Mouse (Mus musculus) spleen, adult 2 months (tissue): Measurements from ENCODE around the gene Scamp3. TPM values are rescaled to one million over a fixed set of nuclear protein-coding genes. Genes with fewer than 3 reads are reported as not detected.

Experiments
- DNase-seq, 2 experiments: peaks; one replicate each; pipeline versions ENCODE4 v3.0.0 to v3.0.0-alpha.2; 2012 to 2021; ENCODE audit warnings: low spot score in 2 of 2, low read depth in 1 of 2
- H3K27ac ChIP-seq: fragments of 200-500 bp; 2 replicates; pipeline ENCODE4 v1.5.1; 2012; ENCODE audit warnings: low read length, inconsistent platforms; ENCODE audit not compliant: insufficient read depth
- H3K27me3 ChIP-seq: fragments of 200-500 bp; 2 replicates; pipeline ENCODE4 v1.6.1; 2012; ENCODE audit warnings: mild to moderate bottlenecking, moderate library complexity, low read length, inconsistent platforms; ENCODE audit not compliant: control insufficient read depth, insufficient read depth
- H3K36me3 ChIP-seq: fragments of 200-500 bp; 2 replicates; pipeline ENCODE4 v1.6.1; 2012; ENCODE audit warnings: mild to moderate bottlenecking, low read length, inconsistent platforms; ENCODE audit not compliant: control insufficient read depth, insufficient read depth
- H3K4me1 ChIP-seq: fragments of 200-500 bp; 2 replicates; pipeline ENCODE4 v1.6.1; 2011; ENCODE audit warnings: inconsistent platforms; ENCODE audit not compliant: control insufficient read depth, insufficient read depth, insufficient read length
- H3K4me3 ChIP-seq: fragments of 200-500 bp; 2 replicates; pipeline ENCODE4 v1.5.1; 2011; ENCODE audit warnings: mild to moderate bottlenecking, inconsistent platforms; ENCODE audit not compliant: insufficient read depth, insufficient read length; ENCODE audit errors: extremely low read depth
- CTCF ChIP-seq: fragments of 200-500 bp; IDR thresholded peaks from 2 replicates; pipeline ENCODE4 v1.5.1; 2011; ENCODE audit warnings: mild to moderate bottlenecking, inconsistent platforms; ENCODE audit not compliant: insufficient read depth, insufficient read length, insufficient replicate concordance; ENCODE audit errors: extremely low read depth
- POLR2A ChIP-seq: fragments of 200-500 bp; IDR thresholded peaks from 2 replicates; pipeline ENCODE4 v1.6.1; 2011; ENCODE audit warnings: low read depth, low read length, inconsistent platforms
- WGBS: fragments of 180-500 bp; shearing (Covaris S2); methylation state at CpG from one replicate; pipeline ENCODE4 v1.1.7; 2018; 5-methylcytosine and 5-hydroxymethylcytosine counted together
- polyA plus RNA-seq: library from polyadenylated mRNA; depleted of rRNA; stranded (reverse); fragments of >200 nt; gene quantifications from 2 replicates; pipeline ENCODE4 v1.2.3, GENCODE M21; 2012

Scamp3 gene
- polyA plus RNA-seq, 1 experiment = 120 TPM

GRCm38 (mm10) chr3:89163123-89163522 lies 14.2 kb upstream of the Scamp3 start:
- 93% methylated on average over 1 of the region's 1 CpGs for WGBS
- TF ChIP-seq CTCF (no peak), POLR2A (no peak)
- Histone ChIP-seq H3K4me3 (no peak overlapping the region), H3K27ac (no peak overlapping the region), H3K27me3 (peaks cover 7% of the 10 kb centered on the region), H3K36me3 (peaks cover 6% of the 10 kb centered on the region), H3K4me1 (peaks cover 5% of the 10 kb centered on the region)
- no peak for DNase-seq

- WGBS = 29% methylated on average over 5 of the region's 5 CpGs
- no peak for DNase-seq
- peaks cover 12% of the 10 kb centered on the region for H3K36me3 ChIP-seq
- H3K4me3 ChIP-seq = no peak overlapping the region
- H3K4me1 ChIP-seq = peaks cover 5% of the 10 kb centered on the region
- H3K27me3 ChIP-seq = peaks cover 7% of the 10 kb centered on the region
- H3K27ac ChIP-seq = peak overlapping the region; percentile 27; the same call in 1 of the 2 replicates
- TF ChIP-seq CTCF = no peak
- no peak for TF ChIP-seq POLR2A
These were observed 13.5 kb upstream of the Scamp3 start for GRCm38 (mm10) chr3:89163643-89164245.

GRCm38 (mm10) chr3:89164506-89165267 lies 12.6 kb upstream of the Scamp3 start, which contains the start of gene Clk2:
Gene Clk2, plus strand, starts transcription at chr3:89164795.
- peak within 1 kb of the TSS; percentile 65 for H3K4me3 ChIP-seq
- H3K27ac ChIP-seq = peak within 1 kb of the TSS; percentile 54
- DNase-seq = peak; percentile 74 to 93
- TF ChIP-seq POLR2A (peak; percentile 77), CTCF (no peak)
- H3K4me1 ChIP-seq = peaks cover 3% of the 10 kb centered on the region
- under 1% methylated on average over 78 of the region's 79 CpGs for WGBS
- peaks cover 21% of the 10 kb centered on the region for H3K36me3 ChIP-seq
- peaks cover 3% of the 10 kb centered on the region; the same call in 1 of the 2 replicates for H3K27me3 ChIP-seq

- TF ChIP-seq CTCF = no peak
- no peak for TF ChIP-seq POLR2A
- no peak for DNase-seq
- Histone ChIP-seq H3K4me1 (peaks cover 3% of the 10 kb centered on the region; the same call in 1 of the 2 replicates), H3K27me3 (no peaks in the 10 kb centered on the region), H3K27ac (peak overlapping the region; percentile 54), H3K36me3 (peaks cover 27% of the 10 kb centered on the region), H3K4me3 (peak overlapping the region; percentile 65)
- 21% methylated on average over 12 of the region's 12 CpGs for WGBS
These were observed 11.9 kb upstream of the Scamp3 start for GRCm38 (mm10) chr3:89165268-89165870.

GRCm38 (mm10) chr3:89166945-89167344 lies 10.3 kb upstream of the Scamp3 start:
- TF ChIP-seq CTCF (no peak), POLR2A (no peak)
- 95% methylated on average over 19 of the region's 19 CpGs for WGBS
- Histone ChIP-seq H3K36me3 (peaks cover 35% of the 10 kb centered on the region), H3K27ac (no peak overlapping the region), H3K4me1 (peaks cover 3% of the 10 kb centered on the region; the same call in 1 of the 2 replicates), H3K4me3 (no peak overlapping the region), H3K27me3 (no peaks in the 10 kb centered on the region)
- no peak for DNase-seq

- DNase-seq = no peak
- peaks cover 3% of the 10 kb centered on the region; the same call in 1 of the 2 replicates for H3K4me1 ChIP-seq
- H3K27me3 ChIP-seq = no peaks in the 10 kb centered on the region
- WGBS = 96% methylated on average over 11 of the region's 11 CpGs
- no peak overlapping the region for H3K4me3 ChIP-seq
- no peak for TF ChIP-seq POLR2A
- TF ChIP-seq CTCF = no peak
- H3K27ac ChIP-seq = no peak overlapping the region
- peaks cover 50% of the 10 kb centered on the region for H3K36me3 ChIP-seq
These were observed 2.4 kb upstream of the Scamp3 start for GRCm38 (mm10) chr3:89174844-89175243.

GRCm38 (mm10) chr3:89175544-89175943 lies 1.7 kb upstream of the Scamp3 start:
- H3K27ac ChIP-seq = no peak overlapping the region
- TF ChIP-seq CTCF (no peak), POLR2A (no peak)
- 93% methylated on average over 10 of the region's 10 CpGs for WGBS
- no peak for DNase-seq
- peaks cover 47% of the 10 kb centered on the region for H3K36me3 ChIP-seq
- H3K4me3 ChIP-seq = no peak overlapping the region
- no peaks in the 10 kb centered on the region for H3K27me3 ChIP-seq
- peaks cover 3% of the 10 kb centered on the region; the same call in 1 of the 2 replicates for H3K4me1 ChIP-seq
